Mouse (Mus musculus) c-Kit-negative CD71-positive TER-119-positive erythroid progenitor cells, embryonic 14.5 days (primary cell): ENCODE results near the gene Kcnq1.

Experiments used
- DNase-seq: peaks from one replicate; pipeline ENCODE4 v3.0.0-alpha.2; 2013; ENCODE audit warnings: low read depth, low spot score

Kcnq1 gene

DNA sequence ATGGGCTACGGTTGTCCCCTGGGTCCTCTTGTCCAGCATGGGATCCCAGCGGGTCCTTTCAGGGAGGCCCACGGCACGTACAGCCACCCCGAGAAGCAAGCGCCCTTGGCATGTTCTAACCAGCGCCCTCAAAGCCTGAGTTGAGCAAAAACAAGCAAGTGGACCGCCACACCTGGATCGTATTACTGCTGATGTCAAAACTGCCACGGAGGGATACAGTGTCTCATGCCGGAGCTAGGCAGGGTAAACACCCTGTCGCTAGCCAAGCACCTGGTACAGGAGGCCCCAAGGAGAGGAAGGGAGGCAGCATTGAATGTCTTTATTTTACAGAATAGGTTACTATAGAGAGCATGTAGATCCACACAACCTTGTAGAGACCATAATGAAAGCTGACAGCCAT, 310.2 kb downstream of the Kcnq1 start:
- no peak for DNase-seq

DNA sequence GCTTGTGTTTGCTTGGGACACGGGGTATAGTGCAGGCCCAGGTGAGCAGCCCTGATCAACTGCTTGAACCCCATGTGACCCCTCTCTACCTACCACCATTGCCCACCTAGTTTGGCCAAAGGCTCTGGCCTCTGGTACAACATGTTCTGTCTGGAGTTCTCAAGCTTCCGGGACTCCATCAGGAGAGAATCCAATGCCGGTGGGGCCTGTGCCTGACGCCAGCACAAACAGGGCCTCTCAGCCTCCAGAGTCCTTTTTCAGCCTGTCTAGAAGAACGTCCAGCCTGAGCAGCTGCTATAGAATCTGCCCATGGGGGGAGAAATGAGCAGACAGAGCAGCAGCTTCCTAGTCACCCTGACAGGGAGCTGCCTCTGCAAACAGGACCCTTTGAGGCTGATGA, 311.7 kb downstream of the Kcnq1 start:
- DNase-seq: no peak

DNA sequence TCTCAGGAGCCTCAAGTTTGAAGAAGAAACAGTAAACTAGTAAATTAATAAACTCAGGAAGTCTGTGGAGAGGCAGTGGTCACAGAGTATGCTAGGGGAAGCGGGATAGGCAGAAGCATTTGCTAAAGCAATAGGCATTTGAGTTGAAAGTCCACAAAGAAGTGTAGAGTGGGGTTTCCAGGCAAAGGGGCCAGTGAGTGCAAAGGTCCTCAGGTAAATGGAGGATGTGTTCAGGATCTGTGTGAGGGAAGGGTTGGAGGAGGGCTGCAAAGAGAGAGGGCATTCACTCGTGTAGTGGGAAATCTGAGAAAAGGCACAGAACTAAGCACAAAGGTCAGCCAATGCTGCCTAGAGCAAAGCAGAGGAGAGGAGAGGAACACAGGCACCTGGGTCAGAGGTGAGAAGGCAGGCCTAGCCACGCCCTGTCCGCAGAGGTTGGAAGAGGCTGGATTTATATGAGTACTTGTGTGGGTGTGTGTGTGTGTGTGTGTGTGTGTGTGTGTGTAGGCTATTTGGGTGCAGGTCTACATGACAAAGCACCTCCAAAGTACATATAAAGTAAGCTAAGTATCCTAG, 313.5 kb downstream of the Kcnq1 start:
- no peak for DNase-seq

GRCm38 (mm10) chr7:143428142-143428813, 322.1 kb downstream of the Kcnq1 start:
- no peak for DNase-seq

DNA sequence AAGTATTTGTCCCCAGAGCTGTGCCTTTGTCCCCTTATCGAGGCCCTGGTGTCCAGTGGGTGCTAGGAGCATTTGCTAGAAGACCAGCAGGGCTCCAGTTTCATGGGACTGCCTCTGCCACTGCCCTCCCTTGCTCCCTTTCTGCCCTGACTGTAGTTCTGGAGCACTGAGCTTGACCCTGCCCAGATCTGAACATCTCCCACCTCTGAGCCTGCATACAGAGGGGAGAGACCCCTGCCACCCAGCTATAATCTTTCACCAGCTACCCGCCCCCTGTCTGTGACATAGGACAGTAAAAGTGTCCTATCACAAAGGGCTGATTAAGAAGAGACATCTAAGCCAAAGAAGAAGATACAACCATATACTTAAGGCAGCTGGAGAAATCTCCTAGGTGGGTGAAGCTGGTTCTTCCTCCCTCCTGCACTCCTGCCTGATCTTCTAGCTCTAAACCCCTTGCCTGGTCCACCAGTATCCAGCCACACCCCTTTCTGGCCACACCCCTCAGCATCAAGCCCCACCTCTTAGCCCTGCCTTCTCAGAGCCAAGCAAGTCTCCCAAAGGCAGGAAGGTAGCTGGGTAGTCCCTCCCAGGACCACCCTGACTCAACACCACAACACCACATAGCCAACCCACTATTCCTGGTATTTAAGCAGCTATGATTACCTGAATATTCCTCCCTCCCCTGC, 322.8 kb downstream of the Kcnq1 start:
- DNase-seq: no peak

- DNase-seq: no peak
These were observed 326.5 kb downstream of the Kcnq1 start for GRCm38 (mm10) chr7:143432631-143433030.

DNA sequence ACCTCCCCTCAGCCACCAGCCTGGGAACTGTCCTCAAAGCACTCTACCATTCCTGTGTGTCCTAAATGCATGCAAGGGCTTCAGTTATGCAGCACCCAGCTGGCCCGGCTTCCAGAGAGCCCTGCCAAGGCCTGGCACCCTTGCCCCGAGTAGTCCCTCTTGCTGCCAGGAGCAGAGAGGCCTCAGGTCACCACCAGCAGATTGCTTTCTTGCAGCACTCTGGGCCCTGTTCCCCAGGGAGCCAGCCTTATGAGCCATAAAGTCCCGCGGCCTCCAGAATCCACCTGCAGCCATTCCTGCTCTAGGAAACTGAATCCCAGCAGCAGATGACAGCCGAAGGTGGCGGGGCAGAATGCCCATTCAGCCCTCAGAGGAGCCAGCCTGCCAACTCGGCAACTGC, 327.2 kb downstream of the Kcnq1 start:
- no peak for DNase-seq

GRCm38 (mm10) chr7:143437231-143437893, 331.2 kb downstream of the Kcnq1 start:
- no peak for DNase-seq

GRCm38 (mm10) chr7:143437894-143438581, 331.9 kb downstream of the Kcnq1 start:
- no peak for DNase-seq

DNA sequence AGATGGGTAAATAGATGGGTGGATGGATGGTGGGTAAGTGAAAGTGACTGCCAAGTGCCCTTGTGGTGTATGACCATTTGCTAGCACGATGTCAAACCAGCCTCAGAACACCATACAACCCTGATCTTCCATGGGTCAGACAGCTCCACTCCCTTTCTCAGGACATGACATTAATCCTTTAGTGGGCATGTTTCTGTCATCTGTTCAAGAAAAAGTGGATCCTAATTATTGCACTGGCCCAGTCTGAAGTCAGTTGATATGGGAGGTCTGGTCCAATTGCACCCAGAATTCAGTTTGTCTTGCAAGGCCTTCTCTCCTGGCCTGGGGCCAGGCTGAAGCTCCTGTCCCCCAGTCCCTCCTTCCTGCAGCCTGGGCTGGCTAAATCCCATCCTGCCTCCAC, 332.8 kb downstream of the Kcnq1 start:
- DNase-seq: no peak

- no peak for DNase-seq
These were observed 338.4 kb downstream of the Kcnq1 start for GRCm38 (mm10) chr7:143444580-143444954.

- no peak for DNase-seq
These were observed 338.9 kb downstream of the Kcnq1 start for GRCm38 (mm10) chr7:143444955-143445648.

DNA sequence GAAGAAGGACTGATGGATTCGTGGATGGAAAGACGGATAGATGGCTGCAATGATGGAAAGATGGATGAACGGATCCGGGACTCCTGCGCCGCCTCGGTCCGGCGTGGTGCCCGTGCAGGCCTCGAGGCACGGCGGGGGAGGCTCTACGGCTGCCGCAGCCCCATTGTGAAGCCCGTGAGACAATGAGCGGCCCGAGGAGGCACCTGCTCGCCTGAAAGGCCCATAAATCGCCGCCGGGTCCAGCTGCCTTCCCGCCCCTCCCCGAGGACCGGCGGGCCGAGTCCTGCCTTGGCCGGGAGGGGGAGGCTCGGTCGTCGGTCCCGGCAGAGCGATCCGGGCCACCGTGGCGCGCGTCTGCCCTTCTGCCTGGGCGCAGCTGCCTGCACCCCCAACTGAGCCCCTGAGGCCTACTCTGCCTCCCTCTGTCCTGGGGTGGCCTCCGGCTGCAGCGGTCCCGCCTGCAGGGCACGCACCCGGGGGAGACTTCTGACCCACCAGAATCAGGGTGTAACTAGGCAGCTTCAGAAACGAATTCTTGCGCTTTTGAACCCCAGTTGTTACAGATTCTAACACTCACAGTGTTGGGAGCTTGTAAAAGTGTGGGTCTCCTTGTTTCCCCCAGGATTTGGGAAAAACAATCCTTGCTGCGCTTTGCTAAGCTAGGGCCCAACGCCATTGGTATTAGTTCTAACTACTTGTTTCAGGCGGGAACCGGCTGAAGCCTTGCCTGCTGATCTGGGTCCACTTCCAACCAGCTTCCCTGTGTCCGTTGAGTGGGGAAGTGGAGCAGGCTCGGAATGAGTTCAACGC, 339.7 kb downstream of the Kcnq1 start:
- no peak for DNase-seq

DNA sequence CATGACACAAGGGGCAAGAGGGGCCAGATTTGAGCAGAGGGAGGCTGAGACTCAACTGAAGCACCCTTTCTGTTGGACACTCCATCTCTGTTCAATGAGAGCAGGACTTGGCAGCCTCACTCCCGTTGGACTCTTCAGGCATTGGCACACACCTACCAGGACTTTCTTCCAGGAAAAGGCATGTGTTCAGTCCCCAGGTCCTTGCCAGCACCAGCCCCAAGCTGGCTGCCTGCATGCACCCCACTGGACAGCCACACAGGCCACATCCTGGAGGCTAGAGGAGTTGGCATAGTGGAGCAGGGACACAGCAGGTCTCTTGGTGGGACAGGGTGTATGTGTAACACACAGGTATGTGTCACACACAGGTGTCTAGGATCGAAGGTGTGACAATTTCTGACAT, 341.0 kb downstream of the Kcnq1 start:
- no peak for DNase-seq

DNA sequence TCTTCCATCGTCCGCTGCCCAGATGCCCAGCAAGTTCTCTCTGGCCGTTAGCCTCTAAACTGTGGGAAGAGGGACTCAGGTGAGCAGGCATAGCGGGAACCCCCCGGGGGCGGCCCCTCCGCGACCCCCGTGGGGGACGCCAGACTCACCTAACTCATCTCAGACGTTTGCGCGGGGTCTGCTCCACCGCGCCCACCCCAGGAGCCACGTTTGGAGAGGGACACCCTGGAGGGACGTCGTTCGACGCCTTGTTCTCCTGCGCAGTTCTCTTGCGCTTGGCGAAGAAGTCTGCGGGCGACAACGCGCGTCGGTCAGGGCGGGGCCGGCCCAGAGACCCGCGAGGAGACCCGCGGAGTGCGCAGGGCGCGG, 352.8 kb downstream of the Kcnq1 start:
- DNase-seq: no peak

DNA sequence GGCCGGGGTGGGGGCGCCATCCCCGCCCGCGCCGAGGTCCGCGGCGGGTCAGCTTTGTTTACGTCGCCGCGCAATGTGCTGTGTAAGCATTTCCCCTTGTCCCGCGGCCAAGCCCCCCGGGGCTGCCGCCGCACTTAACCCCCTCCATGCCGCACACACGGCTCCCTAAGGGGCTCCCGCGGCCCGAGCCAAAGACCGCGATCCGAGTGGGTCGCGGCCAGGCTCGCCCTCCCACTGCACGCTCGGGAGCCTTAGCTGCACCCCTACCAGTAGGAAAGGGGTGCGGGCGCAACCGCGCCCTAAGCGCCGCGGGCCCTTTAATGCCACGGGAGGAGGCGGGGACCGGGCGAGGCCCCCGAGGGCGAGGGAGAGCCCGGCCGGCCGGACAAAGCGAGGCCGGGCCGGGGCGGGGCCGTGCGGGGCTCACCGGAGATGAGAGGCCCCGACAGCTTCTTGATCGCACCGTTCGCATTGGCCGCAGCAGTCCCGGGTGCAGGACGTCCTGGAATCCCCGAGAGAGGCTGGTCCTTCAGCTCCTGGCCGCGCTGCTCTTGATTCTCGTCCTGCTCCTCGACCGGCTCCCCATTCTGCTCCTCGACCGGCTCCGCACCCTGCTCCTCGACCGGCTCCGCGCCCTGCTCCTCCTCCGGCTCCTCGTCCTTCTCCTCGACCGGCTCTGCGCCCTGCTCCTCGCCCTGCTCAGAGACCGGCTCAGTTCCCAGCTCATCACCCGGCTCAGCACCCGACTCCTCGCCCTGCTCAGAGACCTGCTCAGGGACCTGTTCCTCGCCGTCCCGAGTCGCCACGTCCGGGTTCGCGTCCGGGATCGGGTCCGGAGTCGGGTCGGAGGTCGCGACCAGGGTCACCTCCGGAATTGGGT, 353.4 kb downstream of the Kcnq1 start:
- DNase-seq: no peak

GRCm38 (mm10) chr7:143460217-143460834, 354.2 kb downstream of the Kcnq1 start:
- DNase-seq: no peak

- peak; percentile 44 for DNase-seq
These were observed 354.7 kb downstream of the Kcnq1 start, which contains the start of gene Cdkn1c for GRCm38 (mm10) chr7:143460874-143461273. TSS of gene Cdkn1c (minus strand) at chr7:143461050.

- no peak for DNase-seq
These were observed 355.2 kb downstream of the Kcnq1 start for GRCm38 (mm10) chr7:143461294-143461870.
